Mouse (Mus musculus): ENCODE data around the gene Slc16a6. TPM values are rescaled to one million over a fixed set of nuclear protein-coding genes. Genes with fewer than 3 reads are reported as not detected.

The Slc16a6 gene
- polyA plus RNA-seq, 1 experiment, result 34.7 TPM

DNA sequence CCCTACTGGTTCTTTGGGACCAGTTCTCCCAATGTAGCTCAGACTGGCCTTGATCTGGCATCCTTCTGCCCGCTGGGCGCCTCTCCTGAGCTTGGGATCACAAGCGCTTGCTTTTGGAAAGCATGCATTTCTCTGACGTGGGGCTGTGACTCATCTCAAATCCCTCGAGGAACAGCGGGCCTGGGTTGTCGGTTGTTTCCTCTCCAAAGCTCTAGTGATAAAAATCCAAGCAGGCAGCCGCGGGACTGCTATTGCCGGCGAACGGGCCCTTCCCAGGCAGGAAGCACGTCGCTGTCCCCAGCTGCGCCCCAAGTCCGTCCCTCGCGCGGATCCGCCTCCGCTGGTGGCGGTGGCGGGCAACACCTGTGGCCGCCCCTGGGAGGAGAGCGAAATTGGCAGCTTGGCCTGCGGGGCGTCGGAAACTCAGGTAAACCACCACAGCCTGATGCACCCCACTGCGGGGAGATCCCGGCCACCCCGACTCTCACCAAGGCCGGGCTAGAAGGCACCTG is 33.5 kb downstream of the Slc16a6 start:
- no peak for TF ChIP-seq FLI1 (IDR thresholded peaks at IDR 0.05; ENCODE audit: low read length)
- TF ChIP-seq GATA1 (IDR thresholded peaks at IDR 0.05; ENCODE audit: borderline replicate concordance, low read length), result no peak
- Histone ChIP-seq H3K4me1 (peaks cover 92% of the 10 kb centered on the region), H3K27me3 (replicated peaks) (no peaks in the 10 kb centered on the region), H3K36me3 (replicated peaks; ENCODE audit: low read length) (peaks cover 38% of the 10 kb centered on the region), H3K9me3 (no peaks in the 10 kb centered on the region), H3K4me3 (replicated peaks) (peak overlapping the region; percentile 92)

DNA sequence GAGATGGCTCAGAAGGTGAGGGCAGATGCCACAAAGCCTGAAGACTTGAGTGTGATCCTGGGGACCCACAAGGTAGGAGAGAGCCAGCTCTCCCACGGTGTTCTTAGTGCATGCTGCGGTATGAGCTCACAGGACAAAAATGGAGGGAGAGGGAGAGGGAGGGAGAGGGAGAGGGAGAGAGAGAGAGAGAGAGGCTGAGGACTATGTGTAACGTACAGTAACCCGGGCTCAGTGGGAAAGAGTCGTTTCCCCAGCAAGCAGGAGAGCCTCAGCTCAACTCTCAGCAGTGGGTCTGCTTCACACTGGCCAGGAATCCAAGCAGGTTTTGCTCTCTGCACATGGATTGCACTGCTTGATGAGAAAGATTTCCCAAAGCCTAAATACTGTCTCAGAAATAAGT is 34.2 kb downstream of the Slc16a6 start:
- no peaks in the 10 kb centered on the region for H3K9me3 ChIP-seq
- no peaks in the 10 kb centered on the region for H3K27me3 ChIP-seq (replicated peaks)
- H3K4me3 ChIP-seq (replicated peaks), result peak overlapping the region; percentile 42
- H3K36me3 ChIP-seq (replicated peaks; ENCODE audit: low read length), result peaks cover 43% of the 10 kb centered on the region
- TF ChIP-seq GATA1 (IDR thresholded peaks at IDR 0.05; ENCODE audit: borderline replicate concordance, low read length), result no peak
- TF ChIP-seq FLI1 (IDR thresholded peaks at IDR 0.05; ENCODE audit: low read length), result no peak
- H3K4me1 ChIP-seq, result peaks cover 91% of the 10 kb centered on the region

- no peak for TF ChIP-seq FLI1 (IDR thresholded peaks at IDR 0.05; ENCODE audit: low read length)
- no peak for TF ChIP-seq GATA1 (IDR thresholded peaks at IDR 0.05; ENCODE audit: borderline replicate concordance, low read length)
- Histone ChIP-seq H3K9me3 (no peaks in the 10 kb centered on the region), H3K27me3 (replicated peaks) (no peaks in the 10 kb centered on the region), H3K4me1 (peaks cover 89% of the 10 kb centered on the region), H3K36me3 (replicated peaks; ENCODE audit: low read length) (peaks cover 62% of the 10 kb centered on the region), H3K4me3 (replicated peaks) (no peak overlapping the region)
These were observed 36.5 kb downstream of the Slc16a6 start for GRCm38 (mm10) chr11:109436889-109437288.

GRCm38 (mm10) chr11:109434233-109434798 is 39.1 kb downstream of the Slc16a6 start:
- Histone ChIP-seq H3K4me1 (peaks cover 67% of the 10 kb centered on the region), H3K9me3 (no peaks in the 10 kb centered on the region), H3K36me3 (replicated peaks; ENCODE audit: low read length) (peaks cover 84% of the 10 kb centered on the region), H3K27me3 (replicated peaks) (no peaks in the 10 kb centered on the region), H3K4me3 (replicated peaks) (no peak overlapping the region)
- TF ChIP-seq GATA1 (IDR thresholded peaks at IDR 0.05; ENCODE audit: borderline replicate concordance, low read length), result no peak
- TF ChIP-seq FLI1 (IDR thresholded peaks at IDR 0.05; ENCODE audit: low read length), result no peak

DNA sequence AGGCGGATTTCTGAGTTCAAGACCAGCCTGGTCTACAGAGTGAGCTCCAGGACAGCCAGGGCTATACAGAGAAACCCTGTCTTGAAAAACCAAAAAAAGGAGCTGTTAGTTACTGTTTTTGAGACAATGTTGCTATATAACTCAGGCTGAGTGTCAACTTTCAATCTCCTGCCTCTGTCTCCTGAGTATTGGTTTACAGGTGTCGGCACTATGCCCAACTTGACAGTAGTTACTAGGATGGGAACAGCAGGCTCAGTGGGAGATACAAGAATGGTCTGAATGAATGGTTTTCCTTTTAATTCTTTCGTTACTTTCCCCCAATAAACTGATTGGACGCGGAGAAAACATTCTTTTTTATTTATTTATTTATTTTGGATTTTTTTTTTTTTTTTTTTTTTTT is 46.0 kb downstream of the Slc16a6 start:
- TF ChIP-seq GATA1 (IDR thresholded peaks at IDR 0.05; ENCODE audit: borderline replicate concordance, low read length), result no peak
- Histone ChIP-seq H3K4me3 (replicated peaks) (peak overlapping the region; percentile 23), H3K9me3 (no peaks in the 10 kb centered on the region), H3K27me3 (replicated peaks) (no peaks in the 10 kb centered on the region), H3K36me3 (replicated peaks; ENCODE audit: low read length) (peaks cover 40% of the 10 kb centered on the region), H3K4me1 (peaks cover 37% of the 10 kb centered on the region)

- Histone ChIP-seq H3K9me3 (no peaks in the 10 kb centered on the region; the same call in 1 of the 2 replicates), H3K4me3 (replicated peaks) (peak overlapping the region; percentile 94), H3K4me1 (peaks cover 34% of the 10 kb centered on the region), H3K36me3 (replicated peaks; ENCODE audit: low read length) (peaks cover 31% of the 10 kb centered on the region), H3K27me3 (replicated peaks) (no peaks in the 10 kb centered on the region)
- TF ChIP-seq GATA1 (IDR thresholded peaks at IDR 0.05; ENCODE audit: borderline replicate concordance, low read length) (no peak), FLI1 (IDR thresholded peaks at IDR 0.05; ENCODE audit: low read length) (no peak)
These were observed 47.2 kb downstream of the Slc16a6 start for GRCm38 (mm10) chr11:109426272-109426586.

DNA sequence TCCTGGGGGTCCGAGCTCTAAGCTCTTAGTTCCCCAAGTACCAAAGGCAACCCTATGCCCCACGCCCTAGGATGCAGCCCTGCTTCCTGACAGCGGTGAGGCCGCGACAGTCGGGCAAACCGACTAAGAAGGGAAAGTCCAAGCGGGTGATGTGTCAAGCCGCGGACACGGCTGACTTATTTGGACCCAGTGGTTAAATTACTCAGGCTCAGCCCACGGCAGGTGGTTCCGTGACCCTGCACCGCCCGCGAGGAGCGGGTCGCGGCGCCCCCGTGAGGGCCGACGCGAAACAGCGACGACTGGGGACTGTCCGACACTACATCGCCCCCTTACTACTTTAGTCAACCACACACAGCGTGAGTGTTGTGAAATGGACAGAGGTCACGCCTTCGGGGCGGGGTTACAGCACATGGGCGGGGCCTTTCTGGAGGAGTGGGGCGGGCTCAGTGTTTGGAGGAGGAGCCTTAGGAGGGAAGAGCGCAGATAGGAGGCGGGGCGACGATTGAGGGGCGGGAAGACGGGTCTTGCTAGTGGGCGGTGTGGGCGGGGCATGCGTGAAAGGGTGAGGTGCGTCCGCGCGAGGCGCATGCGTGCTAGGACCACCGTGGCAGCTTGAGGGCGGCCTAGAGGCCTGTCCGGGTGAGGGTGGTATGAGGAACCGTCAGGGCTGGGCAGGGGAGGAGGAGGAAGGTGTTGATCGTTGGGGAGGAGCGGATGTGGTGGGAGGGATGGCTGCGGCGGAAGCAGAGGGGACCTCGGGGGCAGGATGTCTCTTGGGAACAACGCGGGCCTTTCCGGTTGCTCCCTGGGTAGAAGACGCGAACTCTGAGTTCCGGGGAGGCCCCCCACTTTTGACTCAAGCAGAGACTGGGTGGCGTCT is 47.8 kb downstream of the Slc16a6 start, which contains the start of gene Amz2:
Amz2 (plus strand) TSS at position 555 of the 880 bp plus-strand sequence.
- H3K4me1 ChIP-seq, result peaks cover 40% of the 10 kb centered on the region
- TF ChIP-seq FLI1 (IDR thresholded peaks at IDR 0.05; ENCODE audit: low read length) (no peak), GATA1 (IDR thresholded peaks at IDR 0.05; ENCODE audit: borderline replicate concordance, low read length) (no peak)
- H3K27me3 ChIP-seq (replicated peaks), result no peaks in the 10 kb centered on the region
- no peaks in the 10 kb centered on the region; the same call in 1 of the 2 replicates for H3K9me3 ChIP-seq
- H3K4me3 ChIP-seq (replicated peaks), result peak within 1 kb of the TSS; percentile 94
- peaks cover 26% of the 10 kb centered on the region for H3K36me3 ChIP-seq (replicated peaks; ENCODE audit: low read length)

DNA sequence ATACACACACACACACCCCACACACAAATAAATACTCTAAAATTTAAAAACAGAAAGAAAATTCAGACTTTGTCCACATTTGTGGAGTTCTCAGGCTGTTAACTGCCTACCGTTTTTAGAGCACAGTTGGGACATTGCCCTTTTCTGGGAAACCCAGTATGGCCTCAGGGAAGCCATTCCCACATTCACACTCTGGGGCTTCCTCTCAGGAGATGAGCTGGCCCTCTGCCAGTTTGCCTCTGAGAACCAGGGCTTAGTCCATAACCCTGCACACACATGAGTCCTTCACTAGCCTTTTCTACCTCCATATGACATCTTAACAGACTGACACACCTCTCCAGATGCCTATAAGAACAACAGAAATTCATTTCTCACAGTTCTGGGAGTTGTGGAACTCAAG is 50.1 kb downstream of the Slc16a6 start:
- Histone ChIP-seq H3K9me3 (no peaks in the 10 kb centered on the region; the same call in 1 of the 2 replicates), H3K27me3 (replicated peaks) (no peaks in the 10 kb centered on the region), H3K4me3 (replicated peaks) (no peak overlapping the region), H3K4me1 (peaks cover 55% of the 10 kb centered on the region), H3K36me3 (replicated peaks; ENCODE audit: low read length) (peaks cover 3% of the 10 kb centered on the region)
- no peak for TF ChIP-seq GATA1 (IDR thresholded peaks at IDR 0.05; ENCODE audit: borderline replicate concordance, low read length)
- TF ChIP-seq FLI1 (IDR thresholded peaks at IDR 0.05; ENCODE audit: low read length), result no peak

- peaks cover 62% of the 10 kb centered on the region for H3K4me1 ChIP-seq
- H3K36me3 ChIP-seq (replicated peaks; ENCODE audit: low read length), result no peaks in the 10 kb centered on the region
These were observed 51.1 kb downstream of the Slc16a6 start for GRCm38 (mm10) chr11:109422263-109422662.

GRCm38 (mm10) chr11:109421205-109421604 is 52.2 kb downstream of the Slc16a6 start:
- Histone ChIP-seq H3K4me3 (replicated peaks) (no peak overlapping the region), H3K4me1 (peaks cover 65% of the 10 kb centered on the region), H3K27me3 (replicated peaks) (no peaks in the 10 kb centered on the region), H3K36me3 (replicated peaks; ENCODE audit: low read length) (no peaks in the 10 kb centered on the region), H3K9me3 (no peaks in the 10 kb centered on the region; the same call in 1 of the 2 replicates)
- TF ChIP-seq GATA1 (IDR thresholded peaks at IDR 0.05; ENCODE audit: borderline replicate concordance, low read length) (no peak), FLI1 (IDR thresholded peaks at IDR 0.05; ENCODE audit: low read length) (no peak)

More at GRCm38 (mm10) chr11:109422263-109422662, 51.1 kb downstream of the Slc16a6 start:
- Histone ChIP-seq H3K9me3 (no peaks in the 10 kb centered on the region; the same call in 1 of the 2 replicates), H3K4me3 (replicated peaks) (peak overlapping the region; percentile 35), H3K27me3 (replicated peaks) (no peaks in the 10 kb centered on the region)
- TF ChIP-seq GATA1 (IDR thresholded peaks at IDR 0.05; ENCODE audit: borderline replicate concordance, low read length), result no peak
